Mouse (Mus musculus): ENCODE data around the gene Rasgef1b. TPM values are rescaled to one million over a fixed set of nuclear protein-coding genes. Genes with fewer than 3 reads are reported as not detected.

The Rasgef1b gene
- polyA plus RNA-seq, 1 experiment from 2014 or later = 59.7 TPM

GRCm38 (mm10) chr5:99687894-99688293 lies 41.0 kb downstream of the Rasgef1b start:
- WGBS = 12% methylated on average over 6 of the region's 6 CpGs

GRCm38 (mm10) chr5:99684023-99684422 lies 44.8 kb downstream of the Rasgef1b start:
- no peaks in the 10 kb centered on the region for H3K27me3 ChIP-seq (ENCODE audit: control insufficient read depth, insufficient read depth, low read depth, low read length)
- H3K36me3 ChIP-seq (ENCODE audit: control insufficient read depth, insufficient read depth, low read length) = no peaks in the 10 kb centered on the region
- no peak overlapping the region for H3K4me3 ChIP-seq (ENCODE audit: low read depth, low read length)
- H3K9me3 ChIP-seq (replicated peaks; ENCODE audit: control insufficient read depth, low read length, poor library complexity, severe bottlenecking) = no peaks in the 10 kb centered on the region
- H3K27ac ChIP-seq (ENCODE audit: low read length) = no peak overlapping the region
- H3K4me1 ChIP-seq (ENCODE audit: control insufficient read depth, insufficient read depth, low read length) = peaks cover 13% of the 10 kb centered on the region
- 68% methylated on average over 2 of the region's 2 CpGs for WGBS
- ATAC-seq = no peak
- H3K9ac ChIP-seq (ENCODE audit: low read depth, low read length) = no peak overlapping the region
- H3K4me2 ChIP-seq (ENCODE audit: low read length) = no peak overlapping the region

More at GRCm38 (mm10) chr5:99687894-99688293, 41.0 kb downstream of the Rasgef1b start:
- H3K4me2 ChIP-seq (ENCODE audit: low read length) = no peak overlapping the region
- no peak overlapping the region for H3K4me3 ChIP-seq (ENCODE audit: low read depth, low read length)
- peak; percentile 33; the same call in 1 of the 2 replicates for ATAC-seq
- no peak overlapping the region for H3K9ac ChIP-seq (ENCODE audit: low read depth, low read length)
- no peaks in the 10 kb centered on the region for H3K36me3 ChIP-seq (ENCODE audit: control insufficient read depth, insufficient read depth, low read length)
- no peak overlapping the region for H3K27ac ChIP-seq (ENCODE audit: low read length)
- peaks cover 12% of the 10 kb centered on the region for H3K4me1 ChIP-seq (ENCODE audit: control insufficient read depth, insufficient read depth, low read length)
- H3K27me3 ChIP-seq (ENCODE audit: control insufficient read depth, insufficient read depth, low read depth, low read length) = no peaks in the 10 kb centered on the region
- H3K9me3 ChIP-seq (replicated peaks; ENCODE audit: control insufficient read depth, low read length, poor library complexity, severe bottlenecking) = no peaks in the 10 kb centered on the region

DNA sequence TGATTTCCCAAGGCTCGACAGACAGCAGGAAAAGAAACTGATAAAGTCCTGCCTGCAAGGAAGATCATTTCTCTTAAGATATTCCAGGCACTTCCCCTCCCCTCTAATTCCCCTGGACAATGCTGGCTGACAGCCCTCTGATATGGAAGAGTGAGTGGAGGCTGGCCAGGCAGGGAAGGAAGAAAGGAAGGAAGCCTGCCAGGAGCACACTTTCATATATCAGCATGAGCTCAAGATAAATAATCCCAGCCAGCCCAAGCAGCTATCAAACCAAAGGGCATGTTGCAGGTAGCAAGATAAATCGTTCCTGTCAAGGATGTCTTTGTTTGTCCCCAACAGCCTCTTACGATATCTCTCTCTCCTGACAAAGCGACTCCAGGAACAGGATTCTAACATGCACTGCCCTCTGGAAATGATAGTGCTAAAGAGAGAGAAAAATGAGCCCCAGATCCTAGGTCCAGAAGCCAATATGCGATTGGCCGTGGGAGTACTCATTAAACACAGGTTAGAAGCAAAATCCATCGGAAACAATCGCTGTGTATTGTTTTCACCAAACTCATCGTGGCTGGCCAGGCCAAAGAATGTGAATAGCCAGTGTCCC lies 58.8 kb downstream of the Rasgef1b start:
- no peak overlapping the region for H3K4me3 ChIP-seq (ENCODE audit: low read depth, low read length)
- peak overlapping the region; percentile 45 for H3K27ac ChIP-seq (ENCODE audit: low read length)
- 0 out of 2 replicates have a peak overlapping the region, but pooled peaks have one; percentile 15 for H3K9ac ChIP-seq (ENCODE audit: low read depth, low read length)
- H3K9me3 ChIP-seq (replicated peaks; ENCODE audit: control insufficient read depth, low read length, poor library complexity, severe bottlenecking) = no peaks in the 10 kb centered on the region; the same call in 1 of the 2 replicates
- no peaks in the 10 kb centered on the region for H3K36me3 ChIP-seq (ENCODE audit: control insufficient read depth, insufficient read depth, low read length)
- H3K4me2 ChIP-seq (ENCODE audit: low read length) = no peak overlapping the region
- no peak for ATAC-seq
- H3K27me3 ChIP-seq (ENCODE audit: control insufficient read depth, insufficient read depth, low read depth, low read length) = no peaks in the 10 kb centered on the region
- peaks cover 6% of the 10 kb centered on the region for H3K4me1 ChIP-seq (ENCODE audit: control insufficient read depth, insufficient read depth, low read length)
- 54% methylated on average over 9 of the region's 9 CpGs for WGBS

- 67% methylated on average over 5 of the region's 5 CpGs for WGBS
- Histone ChIP-seq H3K9me3 (replicated peaks; ENCODE audit: control insufficient read depth, low read length, poor library complexity, severe bottlenecking) (no peaks in the 10 kb centered on the region), H3K9ac (ENCODE audit: low read depth, low read length) (no peak overlapping the region), H3K36me3 (ENCODE audit: control insufficient read depth, insufficient read depth, low read length) (no peaks in the 10 kb centered on the region), H3K4me1 (ENCODE audit: control insufficient read depth, insufficient read depth, low read length) (no peaks in the 10 kb centered on the region), H3K27me3 (ENCODE audit: control insufficient read depth, insufficient read depth, low read depth, low read length) (no peaks in the 10 kb centered on the region), H3K4me2 (ENCODE audit: low read length) (no peak overlapping the region), H3K27ac (ENCODE audit: low read length) (no peak overlapping the region), H3K4me3 (ENCODE audit: low read depth, low read length) (no peak overlapping the region)
- ATAC-seq = no peak
These were observed 72.8 kb downstream of the Rasgef1b start for GRCm38 (mm10) chr5:99656024-99656423.

GRCm38 (mm10) chr5:99652931-99653330 lies 75.9 kb downstream of the Rasgef1b start:
- no peaks in the 10 kb centered on the region for H3K27me3 ChIP-seq (ENCODE audit: control insufficient read depth, insufficient read depth, low read depth, low read length)
- no peak overlapping the region for H3K27ac ChIP-seq (ENCODE audit: low read length)
- H3K9ac ChIP-seq (ENCODE audit: low read depth, low read length) = no peak overlapping the region
- no peak overlapping the region for H3K4me2 ChIP-seq (ENCODE audit: low read length)
- H3K4me3 ChIP-seq (ENCODE audit: low read depth, low read length) = no peak overlapping the region
- no peak for ATAC-seq
- 67% methylated on average over 10 of the region's 10 CpGs for WGBS
- H3K4me1 ChIP-seq (ENCODE audit: control insufficient read depth, insufficient read depth, low read length) = peaks cover 3% of the 10 kb centered on the region; the same call in 1 of the 2 replicates
- no peaks in the 10 kb centered on the region for H3K9me3 ChIP-seq (replicated peaks; ENCODE audit: control insufficient read depth, low read length, poor library complexity, severe bottlenecking)
- H3K36me3 ChIP-seq (ENCODE audit: control insufficient read depth, insufficient read depth, low read length) = no peaks in the 10 kb centered on the region

GRCm38 (mm10) chr5:99641407-99641806 lies 87.5 kb downstream of the Rasgef1b start:
- no peaks in the 10 kb centered on the region for H3K36me3 ChIP-seq (ENCODE audit: control insufficient read depth, insufficient read depth, low read length)
- H3K27ac ChIP-seq (ENCODE audit: low read length) = no peak overlapping the region
- H3K4me1 ChIP-seq (ENCODE audit: control insufficient read depth, insufficient read depth, low read length) = peaks cover 8% of the 10 kb centered on the region; the same call in 1 of the 2 replicates
- WGBS = 80% methylated on average over 6 of the region's 6 CpGs
- H3K9me3 ChIP-seq (replicated peaks; ENCODE audit: control insufficient read depth, low read length, poor library complexity, severe bottlenecking) = no peaks in the 10 kb centered on the region
- H3K27me3 ChIP-seq (ENCODE audit: control insufficient read depth, insufficient read depth, low read depth, low read length) = no peaks in the 10 kb centered on the region
- no peak overlapping the region for H3K9ac ChIP-seq (ENCODE audit: low read depth, low read length)
- no peak overlapping the region for H3K4me3 ChIP-seq (ENCODE audit: low read depth, low read length)
- no peak overlapping the region for H3K4me2 ChIP-seq (ENCODE audit: low read length)
- no peak for ATAC-seq

DNA sequence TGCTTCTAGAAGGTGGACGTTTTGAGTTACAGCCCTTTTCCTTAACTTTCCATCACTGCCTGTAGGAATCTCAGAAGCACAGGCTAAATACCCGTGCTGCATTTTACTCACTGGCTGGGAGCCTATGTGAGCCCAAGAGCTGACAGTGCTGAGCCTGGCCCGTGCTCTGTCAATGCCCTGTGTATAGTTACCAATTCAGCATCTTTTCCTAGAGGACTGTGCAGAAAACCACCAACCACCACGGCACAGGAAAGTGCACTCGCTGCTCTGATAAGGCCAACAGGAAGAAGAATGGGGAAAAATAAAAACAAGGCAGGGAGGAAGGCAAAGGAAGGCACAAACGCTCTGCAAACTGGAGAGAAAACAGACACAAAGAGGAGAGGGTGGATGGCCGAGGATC lies 92.3 kb downstream of the Rasgef1b start:
- 43% methylated on average over 7 of the region's 7 CpGs for WGBS

DNA sequence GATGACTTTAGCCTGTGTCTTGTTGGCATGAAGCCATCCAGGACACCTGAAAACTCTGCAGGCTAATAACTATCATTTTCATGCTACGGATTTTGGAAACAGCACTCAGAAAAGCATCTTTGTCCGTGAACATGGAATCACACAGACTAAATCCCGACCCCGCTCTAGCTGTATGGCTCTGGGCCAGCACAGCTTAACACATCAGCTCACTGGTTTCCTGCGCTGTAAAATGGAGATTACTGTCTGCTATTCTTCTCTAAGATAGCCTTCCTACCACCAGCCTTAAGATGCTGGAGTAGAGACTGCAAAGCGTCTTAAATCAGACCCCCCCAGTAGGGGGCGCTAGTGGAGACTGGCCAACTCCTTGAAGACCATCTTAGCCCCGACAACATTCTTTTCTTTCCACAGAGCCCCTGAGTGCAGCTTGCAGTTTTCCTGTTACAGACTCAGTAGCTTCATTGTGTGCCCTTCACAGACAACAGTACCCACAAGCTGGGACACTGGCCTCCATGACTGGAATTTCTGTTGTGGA lies 94.8 kb downstream of the Rasgef1b start:
- Histone ChIP-seq H3K4me2 (ENCODE audit: low read length) (no peak overlapping the region), H3K36me3 (ENCODE audit: control insufficient read depth, insufficient read depth, low read length) (no peaks in the 10 kb centered on the region), H3K9ac (ENCODE audit: low read depth, low read length) (no peak overlapping the region), H3K4me3 (ENCODE audit: low read depth, low read length) (no peak overlapping the region), H3K4me1 (ENCODE audit: control insufficient read depth, insufficient read depth, low read length) (peaks cover 2% of the 10 kb centered on the region; the same call in 1 of the 2 replicates), H3K27ac (ENCODE audit: low read length) (no peak overlapping the region), H3K27me3 (ENCODE audit: control insufficient read depth, insufficient read depth, low read depth, low read length) (no peaks in the 10 kb centered on the region), H3K9me3 (replicated peaks; ENCODE audit: control insufficient read depth, low read length, poor library complexity, severe bottlenecking) (no peaks in the 10 kb centered on the region)
- no peak for ATAC-seq
- 73% methylated on average over 8 of the region's 8 CpGs for WGBS

More for the DNA sequence above, 92.3 kb downstream of the Rasgef1b start:
- Histone ChIP-seq H3K9ac (ENCODE audit: low read depth, low read length) (no peak overlapping the region), H3K27me3 (ENCODE audit: control insufficient read depth, insufficient read depth, low read depth, low read length) (no peaks in the 10 kb centered on the region), H3K9me3 (replicated peaks; ENCODE audit: control insufficient read depth, low read length, poor library complexity, severe bottlenecking) (no peaks in the 10 kb centered on the region), H3K4me2 (ENCODE audit: low read length) (no peak overlapping the region), H3K36me3 (ENCODE audit: control insufficient read depth, insufficient read depth, low read length) (no peaks in the 10 kb centered on the region), H3K4me3 (ENCODE audit: low read depth, low read length) (no peak overlapping the region), H3K4me1 (ENCODE audit: control insufficient read depth, insufficient read depth, low read length) (0 out of 2 replicates have a peak, but pooled peaks cover 2% of the 10 kb centered on the region), H3K27ac (ENCODE audit: low read length) (no peak overlapping the region)
- no peak for ATAC-seq

GRCm38 (mm10) chr5:99633548-99633947 lies 95.3 kb downstream of the Rasgef1b start:
- Histone ChIP-seq H3K4me1 (ENCODE audit: control insufficient read depth, insufficient read depth, low read length) (peaks cover 7% of the 10 kb centered on the region; the same call in 1 of the 2 replicates), H3K9ac (ENCODE audit: low read depth, low read length) (no peak overlapping the region), H3K4me2 (ENCODE audit: low read length) (no peak overlapping the region), H3K27ac (ENCODE audit: low read length) (no peak overlapping the region), H3K36me3 (ENCODE audit: control insufficient read depth, insufficient read depth, low read length) (no peaks in the 10 kb centered on the region), H3K4me3 (ENCODE audit: low read depth, low read length) (no peak overlapping the region), H3K9me3 (replicated peaks; ENCODE audit: control insufficient read depth, low read length, poor library complexity, severe bottlenecking) (no peaks in the 10 kb centered on the region), H3K27me3 (ENCODE audit: control insufficient read depth, insufficient read depth, low read depth, low read length) (no peaks in the 10 kb centered on the region)
- ATAC-seq = no peak
- WGBS = 98% methylated on average over 1 of the region's 1 CpGs

All from midbrain, embryonic 16.5 days (tissue).